Mouse (Mus musculus) testis, adult 2 months (tissue): ENCODE results near the gene Por.

Experiments
- CTCF ChIP-seq: fragments of 200-500 bp; IDR thresholded peaks from 2 replicates; pipeline ENCODE4 v1.5.1; 2012; ENCODE audit warnings: low read depth, mild to moderate bottlenecking, inconsistent platforms, low read length, moderate library complexity; ENCODE audit not compliant: control insufficient read depth, insufficient read depth, insufficient replicate concordance
- POLR2A ChIP-seq: fragments of 200-500 bp; IDR thresholded peaks from 2 replicates; pipeline ENCODE4 v1.6.1; 2012; ENCODE audit warnings: low read depth, mild to moderate bottlenecking, inconsistent platforms, low read length, moderate library complexity; ENCODE audit not compliant: control insufficient read depth

DNA sequence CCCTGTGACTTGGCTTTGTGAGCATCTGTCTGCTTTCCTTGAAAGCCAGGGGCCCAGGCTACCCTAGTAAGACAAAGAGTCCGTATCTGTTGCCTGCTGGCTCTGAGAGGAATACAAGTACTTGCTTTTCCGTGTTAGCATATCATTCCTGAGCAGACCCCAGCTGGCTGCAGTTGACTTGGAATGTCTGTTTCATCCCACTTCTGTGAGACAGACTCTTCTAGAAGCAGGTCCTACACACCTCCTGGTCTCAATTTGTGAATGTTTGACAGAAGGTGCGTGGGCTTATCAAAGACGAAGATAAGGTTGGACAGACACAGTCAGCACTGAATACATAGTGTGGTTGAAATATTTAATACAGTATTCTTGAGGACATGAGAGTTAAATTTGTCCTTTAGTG is 43.0 kb downstream of the Por start:
- no peak for TF ChIP-seq POLR2A
- TF ChIP-seq CTCF: no peak
